Mouse (Mus musculus) midbrain, embryonic 12.5 days (tissue): ENCODE measurements around the gene Scpep1. TPM values are rescaled to one million over a fixed set of nuclear protein-coding genes. Genes with fewer than 3 reads are reported as not detected.
"Not testable (repeated sequence)": the region's sequence is repeated elsewhere in the genome, so short reads cannot be mapped to it uniquely, and the experiment has no call there.

ENCODE experiments used
- ATAC-seq: fragments of 200-750 bp; cut with Nextera tagmentation; 2 replicates; pipeline ENCODE4 v1.8.0; 2017; ENCODE audit warnings: low read depth, moderate TSS enrichment, moderate library complexity; ENCODE audit not compliant: low FRiP score
- H3K27ac ChIP-seq: fragments of 300-500 bp; sonication (generic); replicated peaks from 2 replicates; pipeline ENCODE4 v1.5.1; 2016; ENCODE audit warnings: mild to moderate bottlenecking
- H3K27me3 ChIP-seq: fragments of 300-500 bp; sonication (generic); 2 replicates; pipeline ENCODE4 v1.6.1; 2016; ENCODE audit warnings: mild to moderate bottlenecking
- H3K36me3 ChIP-seq: fragments of 300-500 bp; sonication (generic); 2 replicates; pipeline ENCODE4 v1.6.1; 2016
- H3K4me1 ChIP-seq: fragments of 300-500 bp; sonication (generic); 2 replicates; pipeline ENCODE4 v1.6.1; 2016
- H3K4me2 ChIP-seq: fragments of 300-500 bp; sonication (generic); replicated peaks from 2 replicates; pipeline ENCODE4 v1.6.1; 2016; ENCODE audit warnings: mild to moderate bottlenecking, moderate library complexity
- H3K4me3 ChIP-seq: fragments of 300-500 bp; sonication (generic); 2 replicates; pipeline ENCODE4 v1.5.1; 2016; ENCODE audit warnings: mild to moderate bottlenecking
- H3K9ac ChIP-seq: fragments of 300-500 bp; sonication (generic); replicated peaks from 2 replicates; pipeline ENCODE4 v1.6.1; 2016; ENCODE audit warnings: mild to moderate bottlenecking, moderate library complexity
- H3K9me3 ChIP-seq: fragments of 300-500 bp; sonication (generic); 2 replicates; pipeline ENCODE4 v1.6.1; 2016; ENCODE audit warnings: mild to moderate bottlenecking
- WGBS: fragments of 180-500 bp; shearing (Covaris S2); methylation state at CpG from one replicate; pipeline ENCODE4 v1.1.7; 2016; 5-methylcytosine and 5-hydroxymethylcytosine counted together
- polyA plus RNA-seq: library from polyadenylated mRNA; unstranded; fragments of >200 nt; fragmentation: Nextera tagmentation; extraction: Ambion mirVana; gene quantifications from 2 replicates; pipeline ENCODE4 v1.2.1, GENCODE M21; 2016

The Scpep1 gene
- polyA plus RNA-seq: 45.5 and 47.9 TPM in 2 replicates

- H3K27ac ChIP-seq: peak within 1 kb of the TSS; percentile 43
- H3K9ac ChIP-seq: peak within 1 kb of the TSS; percentile 57; the same call in 1 of the 2 replicates
- peaks cover 19% of the 10 kb centered on the region for H3K4me1 ChIP-seq
- H3K4me3 ChIP-seq: peak within 1 kb of the TSS; percentile 55
- H3K9me3 ChIP-seq: no peaks in the 10 kb centered on the region
- 0 out of 2 replicates have a peak, but pooled peaks cover 7% of the 10 kb centered on the region for H3K36me3 ChIP-seq
- WGBS: 5% methylated on average over 34 of the region's 34 CpGs
- no peaks in the 10 kb centered on the region for H3K27me3 ChIP-seq
- peak; percentile 98 for ATAC-seq
- peak within 1 kb of the TSS; percentile 58 for H3K4me2 ChIP-seq
These were observed at the start of gene Scpep1 for GRCm38 (mm10) chr11:88955217-88955969. Gene Scpep1 (minus strand): TSS chr11:88955465.

GRCm38 (mm10) chr11:89003726-89004125 lies 48.5 kb upstream of the Scpep1 start:
- no peak overlapping the region for H3K9ac ChIP-seq
- peaks cover 8% of the 10 kb centered on the region; the same call in 1 of the 2 replicates for H3K4me1 ChIP-seq
- no peaks in the 10 kb centered on the region for H3K36me3 ChIP-seq
- H3K27ac ChIP-seq: no peak overlapping the region
- no peak overlapping the region for H3K4me3 ChIP-seq
- H3K9me3 ChIP-seq: no peaks in the 10 kb centered on the region
- no peak overlapping the region for H3K4me2 ChIP-seq
- ATAC-seq: no peak
- H3K27me3 ChIP-seq: peaks cover 20% of the 10 kb centered on the region
- 86% methylated on average over 4 of the region's 4 CpGs for WGBS

- H3K27me3 ChIP-seq: peaks cover 27% of the 10 kb centered on the region
- no peaks in the 10 kb centered on the region for H3K9me3 ChIP-seq
- H3K9ac ChIP-seq: no peak overlapping the region
- WGBS: 74% methylated on average over 6 of the region's 6 CpGs
- no peaks in the 10 kb centered on the region for H3K36me3 ChIP-seq
- peaks cover 11% of the 10 kb centered on the region; the same call in 1 of the 2 replicates for H3K4me1 ChIP-seq
- no peak overlapping the region for H3K27ac ChIP-seq
- ATAC-seq: no peak
- no peak overlapping the region for H3K4me3 ChIP-seq
- H3K4me2 ChIP-seq: no peak overlapping the region
These were observed 47.8 kb upstream of the Scpep1 start for GRCm38 (mm10) chr11:89003078-89003477.

- Histone ChIP-seq H3K9me3 (no peaks in the 10 kb centered on the region), H3K36me3 (no peaks in the 10 kb centered on the region), H3K4me1 (peaks cover 11% of the 10 kb centered on the region; the same call in 1 of the 2 replicates), H3K4me3 (no peak overlapping the region), H3K27me3 (peaks cover 30% of the 10 kb centered on the region), H3K27ac (no peak overlapping the region), H3K4me2 (no peak overlapping the region), H3K9ac (no peak overlapping the region)
- no peak for ATAC-seq
- 81% methylated on average over 5 of the region's 5 CpGs for WGBS
These were observed 47.4 kb upstream of the Scpep1 start for GRCm38 (mm10) chr11:89002621-89003020.

GRCm38 (mm10) chr11:89002068-89002467 lies 46.8 kb upstream of the Scpep1 start:
- H3K36me3 ChIP-seq: no peaks in the 10 kb centered on the region
- 97% methylated on average over 5 of the region's 5 CpGs for WGBS
- ATAC-seq: no peak
- peaks cover 11% of the 10 kb centered on the region; the same call in 1 of the 2 replicates for H3K4me1 ChIP-seq
- H3K4me3 ChIP-seq: no peak overlapping the region
- H3K9me3 ChIP-seq: no peaks in the 10 kb centered on the region
- no peak overlapping the region for H3K9ac ChIP-seq
- H3K4me2 ChIP-seq: no peak overlapping the region
- H3K27me3 ChIP-seq: peaks cover 30% of the 10 kb centered on the region
- no peak overlapping the region for H3K27ac ChIP-seq

- Histone ChIP-seq H3K27me3 (peaks cover 30% of the 10 kb centered on the region), H3K4me1 (peaks cover 11% of the 10 kb centered on the region; the same call in 1 of the 2 replicates), H3K27ac (no peak overlapping the region), H3K36me3 (no peaks in the 10 kb centered on the region), H3K9ac (no peak overlapping the region), H3K4me3 (no peak overlapping the region), H3K9me3 (no peaks in the 10 kb centered on the region), H3K4me2 (no peak overlapping the region)
- no peak for ATAC-seq
- WGBS: 96% methylated on average over 7 of the region's 7 CpGs
These were observed 46.3 kb upstream of the Scpep1 start for GRCm38 (mm10) chr11:89001569-89001968.

- Histone ChIP-seq H3K9ac (no peak overlapping the region), H3K4me3 (no peak overlapping the region), H3K4me2 (no peak overlapping the region; the same call in 1 of the 2 replicates), H3K27me3 (peaks cover 30% of the 10 kb centered on the region), H3K4me1 (peaks cover 11% of the 10 kb centered on the region; the same call in 1 of the 2 replicates), H3K27ac (no peak overlapping the region), H3K36me3 (no peaks in the 10 kb centered on the region), H3K9me3 (no peaks in the 10 kb centered on the region)
- ATAC-seq: no peak
These were observed 45.2 kb upstream of the Scpep1 start for GRCm38 (mm10) chr11:89000527-89000819.

GRCm38 (mm10) chr11:88999723-89000526 lies 44.7 kb upstream of the Scpep1 start:
- Histone ChIP-seq H3K9me3 (no peaks in the 10 kb centered on the region), H3K9ac (peak overlapping the region; percentile 31; the same call in 1 of the 2 replicates), H3K27ac (peak overlapping the region; percentile 6; the same call in 1 of the 2 replicates), H3K4me2 (peak overlapping the region; percentile 56), H3K27me3 (peaks cover 30% of the 10 kb centered on the region), H3K4me3 (peak overlapping the region; percentile 44), H3K4me1 (peaks cover 11% of the 10 kb centered on the region; the same call in 1 of the 2 replicates), H3K36me3 (no peaks in the 10 kb centered on the region)
- WGBS: 28% methylated on average over 33 of the region's 33 CpGs
- no peak for ATAC-seq

- no peaks in the 10 kb centered on the region for H3K36me3 ChIP-seq
- no peaks in the 10 kb centered on the region for H3K9me3 ChIP-seq
- H3K27ac ChIP-seq: peak within 1 kb of the TSS; percentile 6; the same call in 1 of the 2 replicates
- H3K4me1 ChIP-seq: peaks cover 11% of the 10 kb centered on the region; the same call in 1 of the 2 replicates
- peak within 1 kb of the TSS; percentile 56 for H3K4me2 ChIP-seq
- 3% methylated on average over 48 of the region's 48 CpGs for WGBS
- H3K9ac ChIP-seq: peak within 1 kb of the TSS; percentile 31; the same call in 1 of the 2 replicates
- peak within 1 kb of the TSS; percentile 44 for H3K4me3 ChIP-seq
- peaks cover 30% of the 10 kb centered on the region for H3K27me3 ChIP-seq
- ATAC-seq: peak; percentile 34; the same call in 1 of the 2 replicates
These were observed 43.9 kb upstream of the Scpep1 start, which contains the start of gene Trim25 for GRCm38 (mm10) chr11:88998974-88999722. Gene Trim25 (plus strand): TSS chr11:88999376.

GRCm38 (mm10) chr11:88998406-88998805 lies 43.1 kb upstream of the Scpep1 start:
- Histone ChIP-seq H3K9ac (no peak overlapping the region), H3K27me3 (peaks cover 30% of the 10 kb centered on the region), H3K4me3 (no peak overlapping the region), H3K9me3 (no peaks in the 10 kb centered on the region), H3K4me2 (no peak overlapping the region), H3K4me1 (peaks cover 11% of the 10 kb centered on the region; the same call in 1 of the 2 replicates), H3K27ac (no peak overlapping the region), H3K36me3 (no peaks in the 10 kb centered on the region)
- no peak for ATAC-seq
- WGBS: 30% methylated on average over 2 of the region's 3 CpGs

GRCm38 (mm10) chr11:88997343-88997742 lies 42.1 kb upstream of the Scpep1 start:
- not testable (repeated sequence) for ATAC-seq, H3K27ac ChIP-seq, H3K9ac ChIP-seq, H3K36me3 ChIP-seq, H3K4me2 ChIP-seq, H3K9me3 ChIP-seq, H3K4me3 ChIP-seq
- WGBS: 92% methylated on average over 5 of the region's 5 CpGs
- peaks cover 30% of the 10 kb centered on the region for H3K27me3 ChIP-seq
- H3K4me1 ChIP-seq: peaks cover 11% of the 10 kb centered on the region; the same call in 1 of the 2 replicates
